Mouse (Mus musculus) C2C12 (cell line): ENCODE measurements around the gene Ifna4. TPM values are rescaled to one million over a fixed set of nuclear protein-coding genes. Genes with fewer than 3 reads are reported as not detected.
"Not testable (repeated sequence)": the region's sequence is repeated elsewhere in the genome, so short reads cannot be mapped to it uniquely, and the experiment has no call there.

Experiments
- H3K27me3 ChIP-seq: one replicate; pipeline ENCODE4 v1.6.1; 2011; ENCODE audit not compliant: control insufficient read depth, insufficient read depth, insufficient read length
- H3K36me3 ChIP-seq: one replicate; pipeline ENCODE4 v1.6.1; 2011; ENCODE audit not compliant: control insufficient read depth, insufficient read depth
- H3K4me3 ChIP-seq: one replicate; pipeline ENCODE4 v1.5.1; 2011; ENCODE audit warnings: mild to moderate bottlenecking, control low read depth; ENCODE audit not compliant: poor library complexity, insufficient read depth, severe bottlenecking
- H3K79me2 ChIP-seq: one replicate; pipeline ENCODE4 v1.6.1; 2011; ENCODE audit not compliant: control insufficient read depth, insufficient read depth
- H3K79me3 ChIP-seq: one replicate; pipeline ENCODE4 v1.6.1; 2011; ENCODE audit warnings: low read depth, control low read depth
- H3ac ChIP-seq: one replicate; pipeline ENCODE3; 2011; ENCODE audit warnings: low read depth; ENCODE audit not compliant: control insufficient read depth, insufficient read length
- CEBPB ChIP-seq: IDR thresholded peaks from one replicate; pipeline ENCODE4 v1.6.1; 2011; ENCODE audit warnings: low read depth, mild to moderate bottlenecking, control low read depth, moderate library complexity
- CTCF ChIP-seq: IDR thresholded peaks from one replicate; pipeline ENCODE4 v1.5.1; 2011; ENCODE audit not compliant: control insufficient read depth, insufficient read depth, insufficient read length
- FOSL1 ChIP-seq: IDR thresholded peaks from one replicate; pipeline ENCODE4 v1.8.0; 2011; ENCODE audit warnings: mild to moderate bottlenecking, low read length; ENCODE audit not compliant: poor library complexity, insufficient read depth, severe bottlenecking
- MAX ChIP-seq: IDR thresholded peaks from one replicate; pipeline ENCODE4 v1.6.1; 2011; ENCODE audit warnings: mild to moderate bottlenecking, control low read depth
- MYOD1 ChIP-seq: IDR thresholded peaks from one replicate; pipeline ENCODE4 v1.6.1; 2011; ENCODE audit warnings: low read depth; ENCODE audit not compliant: control insufficient read depth, insufficient read length
- MYOG ChIP-seq: IDR thresholded peaks from one replicate; pipeline ENCODE4 v1.6.1; 2011; ENCODE audit not compliant: control insufficient read depth, insufficient read length; ENCODE audit errors: extremely low read depth
- USF1 ChIP-seq: IDR thresholded peaks from one replicate; pipeline ENCODE4 v1.6.1; 2011; ENCODE audit warnings: low read depth, mild to moderate bottlenecking, control low read depth, moderate library complexity
- long read RNA-seq, 2 experiments: library from polyadenylated mRNA; unstranded; transcript quantifications; one replicate each; pipeline ENCODE4 v2.0.0; 2019 to 2020
- polyA plus RNA-seq: library from polyadenylated mRNA; unstranded; fragments of >200 nt; fragmentation: generic; extraction: Trizol; gene quantifications from one replicate; pipeline ENCODE4 v1.2.1, GENCODE M21; 2012; ENCODE audit warnings: missing spikeins

The Ifna4 gene
- not detected for polyA plus RNA-seq
- long read RNA-seq, experiment 1, result 0 reads
- long read RNA-seq, experiment 2, result 0 reads

DNA sequence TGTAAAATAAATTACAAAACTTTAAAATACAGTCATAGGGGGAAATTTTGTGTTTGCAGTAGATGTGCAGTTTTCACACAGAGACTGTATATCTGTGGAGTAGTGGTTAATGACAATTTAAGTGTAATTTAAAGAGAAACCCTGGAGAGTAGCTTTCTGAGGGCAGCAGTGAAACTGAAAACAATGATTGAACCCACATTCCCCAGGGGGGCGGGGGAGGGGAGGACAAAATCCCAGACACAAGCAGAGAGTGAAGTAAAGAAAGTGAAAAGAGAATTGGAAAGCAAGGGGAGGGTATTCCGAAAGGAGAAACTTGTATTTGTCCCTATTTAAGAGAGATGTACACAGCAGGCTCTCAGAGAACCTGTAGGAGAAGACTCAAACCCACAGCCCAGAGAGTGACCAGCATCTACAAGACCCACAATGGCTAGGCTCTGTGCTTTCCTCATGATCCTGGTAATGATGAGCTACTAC, at the start of gene Ifna4:
Ifna4 (plus strand) TSS at position 424 of the 474 bp plus-strand sequence.
- no peaks in the 10 kb centered on the region for H3K79me3 ChIP-seq
- TF ChIP-seq MAX (no peak), USF1 (no peak), CTCF (no peak), MYOG (no peak), FOSL1 (no peak), CEBPB (no peak), MYOD1 (no peak)
- H3K79me2 ChIP-seq, result no peaks in the 10 kb centered on the region
- H3ac ChIP-seq, result no peak within 1 kb of the TSS
- no peak within 1 kb of the TSS for H3K4me3 ChIP-seq
- no peaks in the 10 kb centered on the region for H3K36me3 ChIP-seq
- peaks cover 4% of the 10 kb centered on the region for H3K27me3 ChIP-seq

- H3K36me3 ChIP-seq, H3K4me3 ChIP-seq, H3ac ChIP-seq, H3K79me3 ChIP-seq, H3K27me3 ChIP-seq, H3K79me2 ChIP-seq: not testable (repeated sequence)
Measured at GRCm38 (mm10) chr4:88793936-88794675, 47.6 kb upstream of the Ifna4 start, which contains the start of gene Gm13275. Gene Gm13275 (plus strand): TSS chr4:88794487.

- H3K79me3 ChIP-seq, H3K4me3 ChIP-seq, H3K36me3 ChIP-seq, H3ac ChIP-seq, H3K27me3 ChIP-seq, H3K79me2 ChIP-seq: not testable (repeated sequence)
Measured at GRCm38 (mm10) chr4:88797097-88797496, 44.6 kb upstream of the Ifna4 start, which contains the start of gene Gm13279. Gene Gm13279 (plus strand): TSS chr4:88797397.

DNA sequence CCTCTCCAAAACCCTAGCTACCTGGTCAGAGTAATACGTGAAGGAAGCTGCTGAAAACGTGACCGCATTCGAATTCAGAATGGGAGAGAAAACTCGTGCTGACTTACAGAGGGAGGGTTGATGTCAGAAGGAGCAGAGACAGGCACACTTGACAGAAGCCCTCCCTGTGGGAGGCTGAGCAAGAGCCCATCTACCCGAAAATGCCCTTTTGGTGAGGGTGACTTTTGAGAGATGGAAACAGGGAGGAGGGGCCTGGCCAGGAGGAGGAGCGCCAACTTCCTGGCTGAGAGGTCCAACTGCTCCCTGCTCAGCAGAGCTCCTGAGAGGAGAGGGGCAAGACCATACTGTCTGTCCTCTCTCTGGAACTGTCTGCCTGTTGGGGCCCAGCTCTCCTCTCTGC, 42.3 kb upstream of the Ifna4 start, which contains the start of gene Gm13285:
Gm13285 (plus strand) TSS at position 301 of the 400 bp plus-strand sequence.
- not testable (repeated sequence) for H3K79me3 ChIP-seq, H3K79me2 ChIP-seq, H3K27me3 ChIP-seq, H3ac ChIP-seq, H3K36me3 ChIP-seq, H3K4me3 ChIP-seq

- H3K36me3 ChIP-seq, H3K27me3 ChIP-seq, H3K4me3 ChIP-seq, H3K79me3 ChIP-seq, H3K79me2 ChIP-seq, H3ac ChIP-seq: not testable (repeated sequence)
Measured at GRCm38 (mm10) chr4:88802954-88803353, 38.7 kb upstream of the Ifna4 start, which contains the start of gene Gm13287. Gene Gm13287 (plus strand): TSS chr4:88803254.

GRCm38 (mm10) chr4:88805231-88805630, 36.4 kb upstream of the Ifna4 start, which contains the start of gene Gm13288:
Gene Gm13288 (plus strand): TSS chr4:88805531.
- H3ac ChIP-seq, H3K79me3 ChIP-seq, H3K27me3 ChIP-seq, H3K4me3 ChIP-seq, H3K36me3 ChIP-seq, H3K79me2 ChIP-seq: not testable (repeated sequence)

- not testable (repeated sequence) for H3ac ChIP-seq, H3K79me2 ChIP-seq, H3K4me3 ChIP-seq, H3K27me3 ChIP-seq, H3K79me3 ChIP-seq, H3K36me3 ChIP-seq
Measured at GRCm38 (mm10) chr4:88805761-88806160, 35.9 kb upstream of the Ifna4 start.
